In the genomic region with DNA sequence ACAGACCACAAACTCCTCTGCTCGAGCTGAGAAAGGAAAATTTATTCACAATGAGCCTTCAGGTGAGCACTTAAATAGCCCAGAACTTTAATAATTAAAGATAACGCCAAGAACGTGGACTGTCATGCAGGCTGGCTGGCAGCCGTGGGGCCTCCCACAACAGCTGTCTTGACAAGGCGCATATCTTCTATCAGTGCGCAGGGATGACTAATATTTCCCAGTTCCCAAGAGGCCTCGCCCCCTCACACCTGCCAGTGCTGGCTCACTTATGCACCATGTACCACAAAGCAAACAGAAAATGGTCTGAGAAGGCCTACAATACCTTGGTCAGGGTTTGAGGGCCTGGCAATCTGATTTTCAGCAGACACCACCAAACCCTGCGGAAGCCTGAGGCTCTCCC, we compare ENCODE assay signal across 8 mouse cellular contexts. TPM values are rescaled to one million over a fixed set of nuclear protein-coding genes. Genes with fewer than 3 reads are reported as not detected.
DNase-seq lines count a peak whose midpoint lies in the region; ATAC-seq and TF ChIP-seq lines count a peak whose summit lies in the region.

No protein-coding gene starts in this region.

- H3K9ac ChIP-seq in kidney, embryonic 16.5 days (replicated peaks; ENCODE audit: low read length), result no peak overlapping the region
- 0 out of 2 replicates have a peak overlapping the region, but pooled peaks have one; percentile 28 for H3K9ac ChIP-seq in stomach, postnatal 0 days (ENCODE audit: low read length)
- H3K9ac ChIP-seq in hindbrain, embryonic 11.5 days (ENCODE audit: low read depth, low read length), result no peak overlapping the region

- intact Hi-C loops in heart, postnatal 25 days (cut with DNase I), result loop anchor here (5.0 kb wide), 1 partner anchor 62 kb away; no protein-coding TSS in a partner anchor

- peak; percentile 16; the same call in 1 of the 2 replicates for ATAC-seq in kidney, embryonic 16.5 days (ENCODE audit: low FRiP score, low TSS enrichment)
- ATAC-seq in stomach, postnatal 0 days (ENCODE audit: low FRiP score, low TSS enrichment), result peak; percentile 64; the same call in 1 of the 2 replicates
- no peak for ATAC-seq in hindbrain, embryonic 11.5 days (ENCODE audit: low FRiP score)

- H3K27me3 ChIP-seq in kidney, embryonic 16.5 days (ENCODE audit: insufficient read depth, low read length), result no peaks in the 10 kb centered on the region
- no peaks in the 10 kb centered on the region for H3K27me3 ChIP-seq in stomach, postnatal 0 days (ENCODE audit: control insufficient read depth, insufficient read depth, low read length)
- H3K27me3 ChIP-seq in hindbrain, embryonic 11.5 days (ENCODE audit: control insufficient read depth, insufficient read depth, low read length), result no peaks in the 10 kb centered on the region

- 69% methylated on average over 8 of the region's 8 CpGs for WGBS in kidney, embryonic 16.5 days
- whole genome bisulfite sequencing in stomach, postnatal 0 days, result 43% methylated on average over 8 of the region's 8 CpGs
- WGBS in hindbrain, embryonic 11.5 days, result 80% methylated on average over 8 of the region's 8 CpGs

- H3K4me3 ChIP-seq in kidney, embryonic 16.5 days (ENCODE audit: low read length), result no peak overlapping the region
- no peak overlapping the region for H3K4me3 ChIP-seq in stomach, postnatal 0 days (ENCODE audit: low read depth, low read length)
- no peak overlapping the region for H3K4me3 ChIP-seq in hindbrain, embryonic 11.5 days (ENCODE audit: low read depth, low read length)

- DNase-seq in kidney, adult 9 months, result no peak
- peak; percentile 57 for DNase-seq in urinary bladder, postnatal 14 days (ENCODE audit: low spot score)
- DNase-seq in urinary bladder, adult 2 months (ENCODE audit: low spot score), result no peak
- DNase-seq in heart, postnatal 25 days (ENCODE audit: low spot score), result peak; percentile 57
- DNase-seq in stomach, postnatal 0 days (ENCODE audit: low spot score), result peak; percentile 69
- DNase-seq in B cell, adult 2 months, result no peak
- no peak for DNase-seq in hindbrain, embryonic 11.5 days (ENCODE audit: low spot score)

- H3K4me1 ChIP-seq in kidney, embryonic 16.5 days (ENCODE audit: insufficient read depth, low read length), result peaks cover 9% of the 10 kb centered on the region
- H3K4me1 ChIP-seq in stomach, postnatal 0 days (replicated peaks; ENCODE audit: control insufficient read depth, insufficient read depth), result no peaks in the 10 kb centered on the region
- H3K4me1 ChIP-seq in hindbrain, embryonic 11.5 days (replicated peaks; ENCODE audit: control insufficient read depth, insufficient read depth, low read length), result no peaks in the 10 kb centered on the region; the same call in 1 of the 2 replicates

- no peak for TF ChIP-seq CTCF in stomach, postnatal 0 days (IDR thresholded peaks at IDR 0.05; ENCODE audit: low read depth)

- no peak overlapping the region for H3K27ac ChIP-seq in kidney, embryonic 16.5 days (ENCODE audit: low read length)
- H3K27ac ChIP-seq in stomach, postnatal 0 days (replicated peaks), result peak overlapping the region; percentile 56; the same call in 1 of the 2 replicates
- no peak overlapping the region for H3K27ac ChIP-seq in hindbrain, embryonic 11.5 days (ENCODE audit: low read depth, low read length)

- TF ChIP-seq EP300 in stomach, postnatal 0 days (optimal IDR thresholded peaks at IDR 0.05), result no peak

- no peaks in the 10 kb centered on the region for H3K9me3 ChIP-seq in kidney, embryonic 16.5 days (ENCODE audit: low read length)
- no peaks in the 10 kb centered on the region for H3K9me3 ChIP-seq in stomach, postnatal 0 days (ENCODE audit: control insufficient read depth, low read length)
- H3K9me3 ChIP-seq in hindbrain, embryonic 11.5 days (ENCODE audit: control insufficient read depth, low read length), result no peaks in the 10 kb centered on the region

- no peak overlapping the region for H3K4me2 ChIP-seq in kidney, embryonic 16.5 days (replicated peaks; ENCODE audit: low read depth, low read length)
- H3K4me2 ChIP-seq in stomach, postnatal 0 days (replicated peaks; ENCODE audit: low read depth), result no peak overlapping the region
- no peak overlapping the region for H3K4me2 ChIP-seq in hindbrain, embryonic 11.5 days (replicated peaks; ENCODE audit: low read depth, low read length)

- H3K36me3 ChIP-seq in kidney, embryonic 16.5 days (ENCODE audit: insufficient read depth, low read length), result no peaks in the 10 kb centered on the region
- H3K36me3 ChIP-seq in stomach, postnatal 0 days (ENCODE audit: control insufficient read depth, insufficient read depth, low read length), result no peaks in the 10 kb centered on the region
- H3K36me3 ChIP-seq in hindbrain, embryonic 11.5 days (ENCODE audit: control insufficient read depth, insufficient read depth, low read length), result no peaks in the 10 kb centered on the region

RNA-seq across cellular contexts. Expression of gene Sorbs1, which starts 14.4 kb away (rescaled TPM):
- polyA plus RNA-seq in kidney, embryonic 16.5 days (2015; fragmentation: Nextera tagmentation; extraction: Ambion mirVana), result 60.1 and 63.1 TPM in 2 replicates
- polyA plus RNA-seq in urinary bladder, adult 2 months (2012; rRNA removed), result 313 and 368 TPM in 2 replicates
- 100 to 1,000 TPM; 604 to 684 TPM for total RNA-seq in heart, postnatal 25 days (2021)
- polyA plus RNA-seq in stomach, postnatal 0 days (2015; fragmentation: Nextera tagmentation; extraction: Ambion mirVana), result 107 and 111 TPM in 2 replicates
- 82.7 and 97.2 TPM in 2 replicates for polyA plus RNA-seq in hindbrain, embryonic 11.5 days (2014; fragmentation: Nextera tagmentation; extraction: Ambion mirVana)

Comparison
In these comparisons a context has a peak if more than half of its experiments do, and no peak if none do; other contexts are left out.
1. DNase-seq: peak in urinary bladder, postnatal 14 days (single experiment), heart, postnatal 25 days (single experiment) and stomach, postnatal 0 days (single experiment); none in kidney, adult 9 months (single experiment), urinary bladder, adult 2 months (single experiment), B cell, adult 2 months (0 of 2) and hindbrain, embryonic 11.5 days (single experiment).